Mouse (Mus musculus): Measurements from ENCODE around the gene Uhrf2.

GRCm38 (mm10) chr19:30096186-30096585 is 65.9 kb downstream of the Uhrf2 start:
- TF ChIP-seq CTCF (IDR thresholded peaks at IDR 0.05; ENCODE audit: low read depth) (no peak), EP300 (IDR thresholded peaks at IDR 0.05; ENCODE audit: low read depth) (no peak)
